Mouse (Mus musculus): ENCODE measurements around the gene Sema5a. TPM values are rescaled to one million over a fixed set of nuclear protein-coding genes. Genes with fewer than 3 reads are reported as not detected.

Gene Sema5a
- polyA plus RNA-seq, 1 experiment: 1.3 TPM

GRCm38 (mm10) chr15:32338721-32339290 is 94.2 kb downstream of the Sema5a start:
- TF ChIP-seq POLR2A (IDR thresholded peaks at IDR 0.05; ENCODE audit: control insufficient read depth, extremely low read depth, insufficient read depth, low read length, poor library complexity) (no peak), CTCF (IDR thresholded peaks at IDR 0.05; ENCODE audit: borderline replicate concordance, control insufficient read depth, extremely low read depth, insufficient read depth, low read length, poor library complexity) (no peak)
- 83% methylated on average over 3 of the region's 3 CpGs for WGBS
- DNase-seq: no peak

GRCm38 (mm10) chr15:32339426-32339825 is 94.8 kb downstream of the Sema5a start:
- no peaks in the 10 kb centered on the region for H3K4me1 ChIP-seq (replicated peaks; ENCODE audit: control insufficient read depth, insufficient read depth, low read length)
- no peaks in the 10 kb centered on the region for H3K27me3 ChIP-seq (ENCODE audit: control insufficient read depth, insufficient read depth, low read length)
- no peak overlapping the region for H3K4me3 ChIP-seq (ENCODE audit: control insufficient read depth, insufficient read depth, low read length)
- H3K27ac ChIP-seq (ENCODE audit: control insufficient read depth, insufficient read depth, low read length): no peak overlapping the region
- TF ChIP-seq CTCF (IDR thresholded peaks at IDR 0.05; ENCODE audit: borderline replicate concordance, control insufficient read depth, extremely low read depth, insufficient read depth, low read length, poor library complexity) (no peak), POLR2A (IDR thresholded peaks at IDR 0.05; ENCODE audit: control insufficient read depth, extremely low read depth, insufficient read depth, low read length, poor library complexity) (no peak)
- DNase-seq: no peak
- WGBS: 73% methylated on average over 5 of the region's 5 CpGs
- H3K36me3 ChIP-seq (ENCODE audit: control insufficient read depth, insufficient read depth, low read length): no peaks in the 10 kb centered on the region

More at GRCm38 (mm10) chr15:32338721-32339290, 94.2 kb downstream of the Sema5a start:
- Histone ChIP-seq H3K4me3 (ENCODE audit: control insufficient read depth, insufficient read depth, low read length) (no peak overlapping the region), H3K36me3 (ENCODE audit: control insufficient read depth, insufficient read depth, low read length) (no peaks in the 10 kb centered on the region), H3K27me3 (ENCODE audit: control insufficient read depth, insufficient read depth, low read length) (no peaks in the 10 kb centered on the region), H3K4me1 (replicated peaks; ENCODE audit: control insufficient read depth, insufficient read depth, low read length) (no peaks in the 10 kb centered on the region), H3K27ac (ENCODE audit: control insufficient read depth, insufficient read depth, low read length) (no peak overlapping the region)

GRCm38 (mm10) chr15:32341423-32341822 is 96.8 kb downstream of the Sema5a start:
- 86% methylated on average over 2 of the region's 2 CpGs for WGBS
- Histone ChIP-seq H3K36me3 (ENCODE audit: control insufficient read depth, insufficient read depth, low read length) (no peaks in the 10 kb centered on the region), H3K4me3 (ENCODE audit: control insufficient read depth, insufficient read depth, low read length) (no peak overlapping the region), H3K27me3 (ENCODE audit: control insufficient read depth, insufficient read depth, low read length) (no peaks in the 10 kb centered on the region), H3K4me1 (replicated peaks; ENCODE audit: control insufficient read depth, insufficient read depth, low read length) (no peaks in the 10 kb centered on the region), H3K27ac (ENCODE audit: control insufficient read depth, insufficient read depth, low read length) (no peak overlapping the region)
- TF ChIP-seq CTCF (IDR thresholded peaks at IDR 0.05; ENCODE audit: borderline replicate concordance, control insufficient read depth, extremely low read depth, insufficient read depth, low read length, poor library complexity) (no peak), POLR2A (IDR thresholded peaks at IDR 0.05; ENCODE audit: control insufficient read depth, extremely low read depth, insufficient read depth, low read length, poor library complexity) (no peak)
- no peak for DNase-seq

- no peaks in the 10 kb centered on the region for H3K4me1 ChIP-seq (replicated peaks; ENCODE audit: control insufficient read depth, insufficient read depth, low read length)
- TF ChIP-seq CTCF (IDR thresholded peaks at IDR 0.05; ENCODE audit: borderline replicate concordance, control insufficient read depth, extremely low read depth, insufficient read depth, low read length, poor library complexity) (no peak), POLR2A (IDR thresholded peaks at IDR 0.05; ENCODE audit: control insufficient read depth, extremely low read depth, insufficient read depth, low read length, poor library complexity) (no peak)
- no peaks in the 10 kb centered on the region for H3K36me3 ChIP-seq (ENCODE audit: control insufficient read depth, insufficient read depth, low read length)
- H3K27ac ChIP-seq (ENCODE audit: control insufficient read depth, insufficient read depth, low read length): no peak overlapping the region
- H3K4me3 ChIP-seq (ENCODE audit: control insufficient read depth, insufficient read depth, low read length): no peak overlapping the region
- WGBS: 58% methylated on average over 5 of the region's 5 CpGs
- no peaks in the 10 kb centered on the region for H3K27me3 ChIP-seq (ENCODE audit: control insufficient read depth, insufficient read depth, low read length)
- no peak for DNase-seq
These were observed 98.9 kb downstream of the Sema5a start for GRCm38 (mm10) chr15:32343544-32343943.

- H3K4me1 ChIP-seq (replicated peaks; ENCODE audit: control insufficient read depth, insufficient read depth, low read length): no peaks in the 10 kb centered on the region
- 56% methylated on average over 5 of the region's 5 CpGs for WGBS
- H3K4me3 ChIP-seq (ENCODE audit: control insufficient read depth, insufficient read depth, low read length): no peak overlapping the region
- H3K36me3 ChIP-seq (ENCODE audit: control insufficient read depth, insufficient read depth, low read length): no peaks in the 10 kb centered on the region
- no peak overlapping the region for H3K27ac ChIP-seq (ENCODE audit: control insufficient read depth, insufficient read depth, low read length)
- H3K27me3 ChIP-seq (ENCODE audit: control insufficient read depth, insufficient read depth, low read length): no peaks in the 10 kb centered on the region
- no peak for TF ChIP-seq POLR2A (IDR thresholded peaks at IDR 0.05; ENCODE audit: control insufficient read depth, extremely low read depth, insufficient read depth, low read length, poor library complexity)
- no peak for TF ChIP-seq CTCF (IDR thresholded peaks at IDR 0.05; ENCODE audit: borderline replicate concordance, control insufficient read depth, extremely low read depth, insufficient read depth, low read length, poor library complexity)
- DNase-seq: no peak
These were observed 102.7 kb downstream of the Sema5a start for GRCm38 (mm10) chr15:32347315-32347714.

- Histone ChIP-seq H3K27me3 (ENCODE audit: control insufficient read depth, insufficient read depth, low read length) (no peaks in the 10 kb centered on the region), H3K36me3 (ENCODE audit: control insufficient read depth, insufficient read depth, low read length) (no peaks in the 10 kb centered on the region), H3K4me1 (replicated peaks; ENCODE audit: control insufficient read depth, insufficient read depth, low read length) (no peaks in the 10 kb centered on the region), H3K4me3 (ENCODE audit: control insufficient read depth, insufficient read depth, low read length) (no peak overlapping the region), H3K27ac (ENCODE audit: control insufficient read depth, insufficient read depth, low read length) (no peak overlapping the region)
- no peak for DNase-seq
- 95% methylated on average over 5 of the region's 5 CpGs for WGBS
- TF ChIP-seq CTCF (IDR thresholded peaks at IDR 0.05; ENCODE audit: borderline replicate concordance, control insufficient read depth, extremely low read depth, insufficient read depth, low read length, poor library complexity) (no peak), POLR2A (IDR thresholded peaks at IDR 0.05; ENCODE audit: control insufficient read depth, extremely low read depth, insufficient read depth, low read length, poor library complexity) (no peak)
These were observed 104.7 kb downstream of the Sema5a start for GRCm38 (mm10) chr15:32349276-32349675.

- Histone ChIP-seq H3K27me3 (ENCODE audit: control insufficient read depth, insufficient read depth, low read length) (no peaks in the 10 kb centered on the region), H3K36me3 (ENCODE audit: control insufficient read depth, insufficient read depth, low read length) (no peaks in the 10 kb centered on the region), H3K4me3 (ENCODE audit: control insufficient read depth, insufficient read depth, low read length) (no peak overlapping the region), H3K4me1 (replicated peaks; ENCODE audit: control insufficient read depth, insufficient read depth, low read length) (no peaks in the 10 kb centered on the region), H3K27ac (ENCODE audit: control insufficient read depth, insufficient read depth, low read length) (no peak overlapping the region)
- TF ChIP-seq CTCF (IDR thresholded peaks at IDR 0.05; ENCODE audit: borderline replicate concordance, control insufficient read depth, extremely low read depth, insufficient read depth, low read length, poor library complexity): no peak
- no peak for TF ChIP-seq POLR2A (IDR thresholded peaks at IDR 0.05; ENCODE audit: control insufficient read depth, extremely low read depth, insufficient read depth, low read length, poor library complexity)
- WGBS: 74% methylated on average over 8 of the region's 8 CpGs
- DNase-seq: no peak
These were observed 108.4 kb downstream of the Sema5a start for GRCm38 (mm10) chr15:32352995-32353394.
